Mouse (Mus musculus): ENCODE data around the gene Spata32.

The Spata32 gene

GRCm38 (mm10) chr11:103217790-103218516 is at the start of gene Spata32:
Spata32 (minus strand) TSS chr11:103218432.
- peak; percentile 72 to 80 for DNase-seq

- peak; percentile 99 to 100 for DNase-seq
Measured at GRCm38 (mm10) chr11:103267346-103268219, 49.4 kb upstream of the Spata32 start, which contains the start of gene Map3k14. Map3k14 (minus strand) TSS chr11:103267472.

- no peak for DNase-seq
Measured at GRCm38 (mm10) chr11:103266729-103267345, 48.6 kb upstream of the Spata32 start.

DNA sequence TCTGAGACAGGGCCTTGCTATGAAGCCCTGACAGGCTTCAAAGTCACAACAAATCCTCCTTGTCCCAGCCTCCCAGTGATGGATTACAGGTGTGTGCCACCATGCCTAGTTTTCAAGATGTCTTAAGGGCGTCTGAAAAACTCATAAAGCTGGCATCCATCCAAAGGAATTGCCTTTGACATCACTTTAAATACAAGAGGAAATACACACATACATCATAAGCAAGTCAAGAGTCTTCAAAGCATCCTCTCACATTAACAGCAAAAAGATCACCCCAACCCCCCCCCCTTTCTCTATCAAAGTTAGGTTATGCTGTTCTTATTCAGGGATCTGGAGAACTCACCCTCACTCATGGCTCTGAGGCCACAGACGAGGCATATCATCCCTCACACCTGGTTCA is 47.6 kb upstream of the Spata32 start:
- DNase-seq, result no peak

GRCm38 (mm10) chr11:103265211-103265610 is 47.0 kb upstream of the Spata32 start:
- no peak for DNase-seq

GRCm38 (mm10) chr11:103264427-103265005 is 46.3 kb upstream of the Spata32 start:
- peak; percentile 37 to 39 for DNase-seq

GRCm38 (mm10) chr11:103263551-103263950 is 45.3 kb upstream of the Spata32 start:
- no peak for DNase-seq

- peak; percentile 46 to 68 for DNase-seq
Measured at GRCm38 (mm10) chr11:103262412-103263267, 44.4 kb upstream of the Spata32 start.

DNA sequence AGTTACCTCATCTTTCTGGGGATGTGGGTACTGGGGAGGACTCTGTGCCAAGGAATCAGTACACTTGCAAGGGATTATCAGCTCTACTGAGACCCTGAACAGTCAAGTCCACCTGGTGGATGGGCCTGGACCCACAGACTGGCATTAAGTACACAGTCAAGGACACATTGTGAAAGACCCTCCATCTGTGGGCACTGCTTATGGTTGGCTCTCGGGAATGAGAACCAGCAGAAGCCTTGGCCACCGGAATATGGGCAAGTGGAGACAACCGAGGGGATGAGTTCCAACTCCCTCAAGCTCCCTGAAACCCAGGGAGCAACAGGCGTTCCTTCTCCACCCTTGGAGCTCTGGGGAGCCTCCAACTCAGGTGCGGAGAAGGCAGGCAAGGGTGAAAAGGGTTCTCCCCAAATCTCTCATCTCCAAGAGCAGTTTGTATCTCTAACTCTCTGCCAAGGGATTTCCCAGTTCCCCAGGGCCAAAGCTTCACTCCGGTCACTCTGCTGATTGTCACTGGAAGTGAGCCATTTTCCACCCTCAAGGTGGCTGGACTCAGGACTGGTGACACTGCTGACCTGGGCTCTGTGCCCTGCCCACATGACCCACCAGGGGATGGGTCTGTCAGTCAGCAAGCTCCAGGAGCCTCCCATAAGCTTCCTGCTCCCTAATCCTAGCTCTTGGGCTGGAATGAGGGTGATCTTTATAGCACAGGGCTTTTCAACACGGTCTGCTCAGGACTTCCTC is 43.6 kb upstream of the Spata32 start:
- no peak for DNase-seq

- no peak for DNase-seq
Measured at GRCm38 (mm10) chr11:103260515-103261192, 42.4 kb upstream of the Spata32 start.

DNA sequence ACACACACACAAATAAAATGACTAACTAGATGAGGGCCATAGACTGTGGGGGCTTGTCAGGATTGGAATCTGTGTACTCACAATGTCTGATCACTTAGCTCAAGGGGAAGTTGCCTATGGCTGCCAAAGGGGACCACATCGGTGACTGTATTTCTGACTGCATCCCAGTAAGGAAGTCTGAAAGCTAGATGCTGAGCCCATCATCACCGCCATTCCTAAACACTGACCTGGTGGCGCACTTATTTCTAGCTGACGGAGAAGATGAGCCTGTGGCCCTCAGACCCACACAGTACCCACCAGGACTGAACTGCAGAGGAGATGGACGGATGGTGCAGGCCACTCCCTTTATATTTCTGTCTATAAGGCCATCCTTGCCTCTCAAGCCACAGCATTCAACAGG is 41.8 kb upstream of the Spata32 start:
- no peak for DNase-seq

- no peak for DNase-seq
Measured at GRCm38 (mm10) chr11:103257938-103258481, 39.8 kb upstream of the Spata32 start.

DNA sequence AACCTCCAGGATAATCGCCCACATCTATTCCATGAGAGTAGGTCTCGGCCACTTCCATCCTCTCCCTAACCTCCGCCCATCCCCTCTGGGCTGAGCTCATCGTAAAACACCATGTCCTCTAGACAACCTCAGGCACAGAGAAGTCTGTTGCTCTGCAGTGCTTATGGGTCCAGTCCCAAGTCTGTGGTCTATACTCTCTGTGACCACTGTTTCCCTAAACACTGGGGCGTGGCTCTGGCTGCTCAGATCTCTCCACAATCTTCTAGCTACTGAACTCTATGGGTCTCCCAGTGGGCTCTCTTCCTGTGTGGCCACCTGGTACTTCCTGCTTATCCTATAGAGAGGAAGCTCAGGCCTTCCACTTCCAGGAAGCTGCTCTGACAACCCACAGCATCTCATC is 35.4 kb upstream of the Spata32 start:
- no peak for DNase-seq

DNA sequence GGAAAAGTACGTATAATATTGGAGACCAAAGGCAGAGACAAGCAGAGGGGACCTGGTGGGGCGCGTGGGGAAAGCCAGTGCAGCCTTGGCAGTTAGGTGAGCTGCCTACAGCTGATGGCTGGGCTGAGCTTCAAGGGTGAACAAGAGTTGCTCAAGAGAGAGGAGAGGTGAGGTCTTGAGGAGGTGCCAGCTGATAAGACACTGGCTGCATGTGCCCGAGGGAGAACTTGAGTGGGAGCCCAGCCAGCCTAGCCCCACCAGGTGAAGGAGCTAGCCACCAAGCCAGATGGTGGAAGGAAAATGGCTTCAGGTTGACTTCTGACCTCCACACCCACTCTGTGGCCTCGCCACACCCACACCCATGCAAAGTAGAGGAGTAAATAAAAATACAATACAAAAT is 34.1 kb upstream of the Spata32 start:
- no peak for DNase-seq

DNA sequence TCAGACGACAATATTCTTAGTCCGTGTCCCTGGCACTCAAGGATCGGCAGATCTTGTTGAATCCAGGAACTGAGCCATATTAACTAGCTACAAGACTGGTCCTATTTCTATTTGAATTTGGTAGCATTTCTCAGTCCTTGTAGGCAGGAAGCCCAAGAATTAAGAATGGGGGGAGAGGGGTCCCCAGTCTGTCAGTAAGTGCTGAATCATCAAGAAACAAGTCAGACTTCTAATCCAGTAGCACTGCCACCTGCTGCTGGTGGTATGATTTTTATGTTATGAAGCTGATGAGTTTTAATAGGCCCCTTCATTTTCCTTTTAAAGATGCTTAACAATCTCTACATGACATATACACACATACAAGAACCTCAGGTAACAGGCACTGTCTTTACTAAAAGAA is 32.1 kb upstream of the Spata32 start:
- DNase-seq, result no peak

DNA sequence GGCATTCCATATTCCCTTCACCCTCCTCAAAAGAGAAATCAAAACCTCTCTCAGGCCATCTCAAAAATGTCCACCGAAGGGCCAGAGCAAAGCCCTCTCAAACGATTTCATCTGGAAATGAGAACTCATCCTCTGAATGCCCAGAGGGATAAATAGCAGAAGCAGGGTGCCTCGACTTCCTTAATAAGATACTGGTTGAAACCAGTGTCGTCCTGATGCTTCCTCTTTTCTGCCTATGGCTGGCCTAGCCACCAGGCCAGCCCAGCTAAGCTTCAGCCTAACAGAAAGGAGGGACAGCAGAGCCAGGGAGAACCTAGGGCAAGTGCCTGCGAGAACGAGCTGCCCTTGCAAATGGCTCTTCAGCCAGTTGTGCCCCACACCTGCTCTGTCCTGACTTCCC is 31.3 kb upstream of the Spata32 start:
- DNase-seq, result no peak

DNA sequence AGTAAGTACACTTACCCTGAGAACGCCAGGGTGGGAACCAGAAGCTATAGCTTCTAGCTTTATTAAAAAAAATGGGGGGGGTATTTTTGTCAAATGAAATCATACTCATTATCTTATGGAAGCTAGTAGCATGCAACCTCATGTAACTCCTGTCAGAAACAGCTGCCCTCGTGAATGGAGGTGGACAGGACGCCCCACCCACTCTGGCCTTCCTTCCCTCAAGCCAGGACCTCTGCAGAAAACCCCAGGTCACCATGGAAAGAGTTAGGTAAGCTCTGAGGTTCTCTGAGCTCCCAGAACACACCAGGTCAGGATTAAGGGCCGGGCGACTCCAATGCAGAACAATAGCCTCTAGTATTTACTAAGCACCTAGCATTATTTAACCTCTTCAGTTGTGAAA is 30.6 kb upstream of the Spata32 start:
- DNase-seq, result no peak

- DNase-seq, result no peak
Measured at GRCm38 (mm10) chr11:103247504-103248177, 29.4 kb upstream of the Spata32 start.

DNA sequence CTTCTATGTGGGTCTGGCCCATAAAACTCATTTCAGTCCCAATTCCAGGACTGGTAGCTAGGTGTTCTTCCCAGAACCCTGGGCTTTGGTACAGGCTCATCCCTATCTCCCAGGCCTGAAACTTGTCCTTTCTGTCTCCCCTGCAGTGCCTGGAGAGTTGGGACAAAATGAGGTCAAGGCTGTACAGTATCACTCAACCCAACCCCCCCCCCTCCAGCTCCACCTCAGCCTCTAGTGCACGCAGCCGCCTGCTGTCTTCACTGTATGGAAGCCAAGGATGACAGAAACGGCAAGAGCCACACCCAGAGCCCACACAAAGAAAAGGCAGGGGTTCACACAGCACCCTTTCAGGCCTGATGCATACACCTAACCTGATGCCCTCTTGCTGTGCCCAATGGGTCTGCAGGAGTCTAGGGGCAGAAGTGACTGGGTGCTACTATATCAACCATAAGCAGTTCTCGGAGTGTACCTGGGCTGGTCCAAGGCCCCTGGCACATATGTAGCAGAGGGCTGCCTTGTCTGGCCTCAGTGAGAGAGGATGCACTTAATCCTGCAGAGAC is 28.6 kb upstream of the Spata32 start:
- no peak for DNase-seq

All from thymus, adult 18-20 months (tissue).